Mouse (Mus musculus): ENCODE data around the gene Cfap54. TPM values are rescaled to one million over a fixed set of nuclear protein-coding genes. Genes with fewer than 3 reads are reported as not detected.
A peak's percentile ranks its signal among the peaks of the same experiment; 100 is the strongest.

Gene Cfap54
- polyA plus RNA-seq (2012; rRNA removed), result 0.44 and 0.79 TPM in 2 replicates

DNA sequence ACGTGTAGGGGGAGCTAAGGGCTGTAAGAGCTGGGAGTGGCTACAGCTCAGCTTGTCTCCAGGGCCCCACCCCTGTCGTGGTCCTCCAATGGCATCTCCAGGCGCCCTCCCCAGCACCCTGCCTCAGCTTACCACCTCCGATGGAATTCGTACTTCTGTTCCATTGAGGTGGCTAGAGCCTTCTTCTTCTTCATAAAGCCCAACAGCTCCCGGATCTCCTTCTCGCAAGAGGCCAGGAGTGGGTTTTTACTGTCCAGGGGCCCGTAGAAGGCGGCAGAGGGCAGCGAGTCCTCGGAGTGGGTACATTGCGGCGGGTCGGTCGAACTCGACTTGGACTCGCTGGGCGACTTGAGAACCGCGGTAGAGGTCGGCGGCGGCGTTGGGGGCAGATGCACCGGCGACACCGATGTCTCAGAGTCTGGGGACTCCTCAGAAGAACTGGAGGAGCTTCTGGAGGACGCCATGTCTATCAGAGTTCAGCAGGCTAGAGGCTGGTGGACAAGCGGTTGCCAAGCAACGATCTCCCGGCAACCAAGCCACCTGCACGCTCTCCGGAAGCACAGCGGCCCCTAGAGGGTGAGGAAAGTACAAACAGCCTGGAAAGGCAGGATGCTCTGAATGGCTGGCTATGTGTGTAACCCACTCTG is at the start of gene Cfap54:
TSS of gene Cfap54 (minus strand) at position 486 of the 647 bp plus-strand sequence.
- DNase-seq, result peak; percentile 94
- peaks cover 14% of the 10 kb centered on the region for H3K4me1 ChIP-seq (replicated peaks; ENCODE audit: control insufficient read depth, insufficient read depth, low read length)
- H3K4me3 ChIP-seq (ENCODE audit: control insufficient read depth, insufficient read depth, low read length), result peak within 1 kb of the TSS; percentile 38
- H3K36me3 ChIP-seq (ENCODE audit: control insufficient read depth, insufficient read depth, low read length), result no peaks in the 10 kb centered on the region
- no peak within 1 kb of the TSS for H3K27ac ChIP-seq (ENCODE audit: control insufficient read depth, insufficient read depth, low read length)
- H3K27me3 ChIP-seq (ENCODE audit: control insufficient read depth, insufficient read depth, low read length), result no peaks in the 10 kb centered on the region
- no peak for TF ChIP-seq POLR2A (IDR thresholded peaks at IDR 0.05; ENCODE audit: control insufficient read depth, extremely low read depth, insufficient read depth, low read length, poor library complexity)
- peak; percentile 86 for TF ChIP-seq CTCF (IDR thresholded peaks at IDR 0.05; ENCODE audit: borderline replicate concordance, control insufficient read depth, extremely low read depth, insufficient read depth, low read length, poor library complexity)
- WGBS, result 4% methylated on average over 34 of the region's 34 CpGs

DNA sequence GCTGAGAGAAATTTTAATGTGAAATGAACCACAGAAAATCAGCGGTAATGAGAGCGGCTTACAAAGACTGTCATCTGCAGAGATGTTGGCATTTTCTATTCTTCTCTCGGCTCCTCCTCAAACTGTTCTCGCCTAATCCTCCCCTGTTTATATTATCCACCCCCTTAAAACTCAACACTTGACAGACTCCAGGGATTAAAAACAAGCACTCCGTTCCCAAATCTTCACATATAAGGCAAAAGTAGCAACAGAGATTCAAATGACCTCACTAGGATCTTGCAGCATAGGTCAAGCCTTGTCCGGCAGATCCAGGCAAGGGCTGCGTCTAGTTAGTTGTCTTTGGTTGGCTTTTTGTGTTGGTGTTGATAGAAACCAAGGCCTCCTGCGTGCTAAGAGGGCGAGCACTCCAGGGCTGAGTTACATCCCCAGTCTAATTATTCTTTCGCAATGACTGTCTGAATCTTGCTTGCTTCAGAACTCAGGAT is 49.1 kb upstream of the Cfap54 start:
- DNase-seq, result no peak
- WGBS, result 97% methylated on average over 10 of the region's 10 CpGs

DNA sequence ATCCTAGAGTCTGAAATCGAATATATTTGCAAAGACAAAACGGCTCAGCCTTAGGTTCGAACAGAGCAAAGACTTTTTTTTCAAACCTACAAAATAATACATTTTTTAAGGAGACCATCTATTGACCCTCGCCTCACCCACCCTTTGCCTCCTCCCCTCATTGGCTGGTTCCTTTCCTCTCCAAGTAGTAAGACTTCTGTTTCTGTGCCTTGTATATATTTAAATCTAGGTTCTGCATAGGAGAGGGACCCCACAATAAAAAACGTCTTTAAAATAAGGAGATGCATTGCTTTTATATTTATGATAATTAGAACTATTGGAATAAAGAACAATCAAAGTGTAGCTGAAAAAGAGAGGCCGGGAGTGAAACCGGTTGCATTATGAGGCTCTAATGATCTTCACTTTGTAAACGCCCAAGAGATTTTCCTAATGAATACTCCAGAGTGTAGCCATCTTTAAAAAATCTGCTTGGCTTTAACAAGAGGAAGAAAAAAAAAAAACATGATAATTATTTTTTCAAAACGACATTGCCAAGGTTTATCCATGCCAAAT is 48.6 kb upstream of the Cfap54 start:
- Histone ChIP-seq H3K27me3 (ENCODE audit: control insufficient read depth, insufficient read depth, low read length) (no peaks in the 10 kb centered on the region), H3K4me3 (ENCODE audit: control insufficient read depth, insufficient read depth, low read length) (no peak overlapping the region), H3K27ac (ENCODE audit: control insufficient read depth, insufficient read depth, low read length) (no peak overlapping the region), H3K4me1 (replicated peaks; ENCODE audit: control insufficient read depth, insufficient read depth, low read length) (peaks cover 6% of the 10 kb centered on the region), H3K36me3 (ENCODE audit: control insufficient read depth, insufficient read depth, low read length) (no peaks in the 10 kb centered on the region)
- WGBS, result 92% methylated on average over 9 of the region's 9 CpGs
- TF ChIP-seq POLR2A (IDR thresholded peaks at IDR 0.05; ENCODE audit: control insufficient read depth, extremely low read depth, insufficient read depth, low read length, poor library complexity), result no peak
- no peak for DNase-seq

More for the DNA sequence above, 49.1 kb upstream of the Cfap54 start:
- Histone ChIP-seq H3K4me3 (ENCODE audit: control insufficient read depth, insufficient read depth, low read length) (no peak overlapping the region), H3K4me1 (replicated peaks; ENCODE audit: control insufficient read depth, insufficient read depth, low read length) (peaks cover 3% of the 10 kb centered on the region), H3K27me3 (ENCODE audit: control insufficient read depth, insufficient read depth, low read length) (no peaks in the 10 kb centered on the region), H3K36me3 (ENCODE audit: control insufficient read depth, insufficient read depth, low read length) (no peaks in the 10 kb centered on the region), H3K27ac (ENCODE audit: control insufficient read depth, insufficient read depth, low read length) (no peak overlapping the region)
- TF ChIP-seq POLR2A (IDR thresholded peaks at IDR 0.05; ENCODE audit: control insufficient read depth, extremely low read depth, insufficient read depth, low read length, poor library complexity), result no peak

DNA sequence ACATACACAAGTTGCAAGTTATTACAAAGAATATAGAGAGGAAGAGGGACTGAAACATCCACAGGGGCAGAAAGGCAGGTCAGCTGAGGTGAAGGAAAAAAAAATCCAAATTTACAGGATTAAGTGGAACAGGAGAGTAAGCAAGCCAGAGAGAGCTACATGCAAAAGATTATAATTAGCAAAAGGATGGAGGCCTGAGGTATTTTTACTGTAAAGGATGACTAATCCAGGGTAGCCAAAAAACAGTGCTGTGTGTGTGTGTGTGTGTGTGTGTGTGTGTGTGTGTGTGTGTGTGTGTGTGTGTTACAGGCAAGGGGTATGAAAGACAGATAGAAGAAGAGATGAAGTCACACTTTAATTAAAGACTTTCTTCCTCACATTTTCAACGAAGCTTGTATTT is 47.9 kb upstream of the Cfap54 start:
- Histone ChIP-seq H3K4me1 (replicated peaks; ENCODE audit: control insufficient read depth, insufficient read depth, low read length) (peaks cover 6% of the 10 kb centered on the region), H3K36me3 (ENCODE audit: control insufficient read depth, insufficient read depth, low read length) (no peaks in the 10 kb centered on the region), H3K27me3 (ENCODE audit: control insufficient read depth, insufficient read depth, low read length) (no peaks in the 10 kb centered on the region), H3K27ac (ENCODE audit: control insufficient read depth, insufficient read depth, low read length) (no peak overlapping the region), H3K4me3 (ENCODE audit: control insufficient read depth, insufficient read depth, low read length) (no peak overlapping the region)
- WGBS, result 75% methylated on average over 1 of the region's 1 CpGs
- TF ChIP-seq POLR2A (IDR thresholded peaks at IDR 0.05; ENCODE audit: control insufficient read depth, extremely low read depth, insufficient read depth, low read length, poor library complexity) (no peak), CTCF (IDR thresholded peaks at IDR 0.05; ENCODE audit: borderline replicate concordance, control insufficient read depth, extremely low read depth, insufficient read depth, low read length, poor library complexity) (no peak)
- DNase-seq, result no peak

DNA sequence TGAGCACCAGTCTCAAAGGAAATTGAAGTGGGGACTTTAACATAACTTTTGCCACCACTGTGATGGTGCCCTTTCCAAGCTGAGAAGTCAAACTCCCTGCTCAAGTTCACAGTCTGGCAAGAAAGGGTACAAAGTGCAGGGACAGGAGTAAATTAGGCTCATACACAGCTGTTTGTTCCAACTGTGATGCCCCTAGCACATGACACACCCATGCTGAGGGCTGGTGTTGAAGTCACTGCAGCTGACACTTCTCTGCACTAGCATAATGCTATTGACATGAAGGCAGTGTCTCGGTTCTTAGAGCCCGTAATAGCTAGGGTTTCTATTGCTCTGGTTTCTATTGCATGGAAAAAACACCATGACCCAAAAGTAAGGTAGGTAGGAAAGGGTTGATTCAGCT is 47.1 kb upstream of the Cfap54 start:
- no peaks in the 10 kb centered on the region for H3K36me3 ChIP-seq (ENCODE audit: control insufficient read depth, insufficient read depth, low read length)
- WGBS, result 97% methylated on average over 2 of the region's 2 CpGs
- H3K4me3 ChIP-seq (ENCODE audit: control insufficient read depth, insufficient read depth, low read length), result no peak overlapping the region
- H3K27me3 ChIP-seq (ENCODE audit: control insufficient read depth, insufficient read depth, low read length), result no peaks in the 10 kb centered on the region
- TF ChIP-seq CTCF (IDR thresholded peaks at IDR 0.05; ENCODE audit: borderline replicate concordance, control insufficient read depth, extremely low read depth, insufficient read depth, low read length, poor library complexity) (no peak), POLR2A (IDR thresholded peaks at IDR 0.05; ENCODE audit: control insufficient read depth, extremely low read depth, insufficient read depth, low read length, poor library complexity) (no peak)
- H3K27ac ChIP-seq (ENCODE audit: control insufficient read depth, insufficient read depth, low read length), result no peak overlapping the region
- DNase-seq, result no peak
- H3K4me1 ChIP-seq (replicated peaks; ENCODE audit: control insufficient read depth, insufficient read depth, low read length), result peaks cover 8% of the 10 kb centered on the region

DNA sequence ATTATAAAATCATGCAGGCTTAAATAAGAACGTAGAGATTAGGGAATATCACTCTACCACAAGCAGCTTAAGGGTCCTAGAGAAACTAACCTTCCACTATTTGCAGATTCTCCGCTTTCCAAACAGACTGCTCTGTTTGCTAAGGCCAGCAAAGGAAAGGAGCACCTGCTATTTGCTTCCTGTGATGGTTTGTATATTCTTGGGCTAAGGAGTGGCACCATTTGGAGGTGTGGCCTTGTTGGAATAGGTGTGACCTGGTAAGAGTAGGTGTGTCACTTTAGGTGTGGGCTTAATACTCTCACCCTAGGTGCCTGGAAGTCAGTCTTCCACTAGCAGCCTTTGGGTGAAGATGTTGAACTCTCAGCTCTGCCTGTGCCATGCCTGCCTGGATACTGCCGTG is 44.6 kb upstream of the Cfap54 start:
- H3K36me3 ChIP-seq (ENCODE audit: control insufficient read depth, insufficient read depth, low read length), result no peaks in the 10 kb centered on the region
- 88% methylated on average over 3 of the region's 3 CpGs for WGBS
- DNase-seq, result no peak
- H3K27me3 ChIP-seq (ENCODE audit: control insufficient read depth, insufficient read depth, low read length), result no peaks in the 10 kb centered on the region
- no peak overlapping the region for H3K27ac ChIP-seq (ENCODE audit: control insufficient read depth, insufficient read depth, low read length)
- peaks cover 17% of the 10 kb centered on the region for H3K4me1 ChIP-seq (replicated peaks; ENCODE audit: control insufficient read depth, insufficient read depth, low read length)
- TF ChIP-seq POLR2A (IDR thresholded peaks at IDR 0.05; ENCODE audit: control insufficient read depth, extremely low read depth, insufficient read depth, low read length, poor library complexity) (no peak), CTCF (IDR thresholded peaks at IDR 0.05; ENCODE audit: borderline replicate concordance, control insufficient read depth, extremely low read depth, insufficient read depth, low read length, poor library complexity) (no peak)
- no peak overlapping the region for H3K4me3 ChIP-seq (ENCODE audit: control insufficient read depth, insufficient read depth, low read length)
